Mouse (Mus musculus) lung, embryonic 16.5 days (tissue): Measurements from ENCODE around the gene Nfkbie. TPM values are rescaled to one million over a fixed set of nuclear protein-coding genes. Genes with fewer than 3 reads are reported as not detected.
A peak's percentile ranks its signal among the peaks of the same experiment; 100 is the strongest.

Experiments
- ATAC-seq: fragments of 200-750 bp; cut with Nextera tagmentation; 2 replicates; pipeline ENCODE4 v1.8.0; 2017; ENCODE audit warnings: low read depth, mild to moderate bottlenecking, moderate library complexity
- H3K27ac ChIP-seq: fragments of 300-500 bp; sonication (generic); 2 replicates; pipeline ENCODE4 v1.5.1; 2014; ENCODE audit warnings: mild to moderate bottlenecking, control low read depth, low read length
- H3K27me3 ChIP-seq: fragments of 300-500 bp; sonication (generic); 2 replicates; pipeline ENCODE4 v1.6.1; 2014; ENCODE audit warnings: low read depth, low read length, mixed read lengths; ENCODE audit not compliant: control insufficient read depth, insufficient read depth
- H3K36me3 ChIP-seq: fragments of 300-500 bp; sonication (generic); 2 replicates; pipeline ENCODE4 v1.6.1; 2014; ENCODE audit warnings: low read length; ENCODE audit not compliant: control insufficient read depth, insufficient read depth
- H3K4me1 ChIP-seq: fragments of 300-500 bp; sonication (generic); replicated peaks from 2 replicates; pipeline ENCODE4 v1.6.1; 2014; ENCODE audit warnings: low read length, mixed read lengths; ENCODE audit not compliant: control insufficient read depth, insufficient read depth
- H3K4me2 ChIP-seq: fragments of 300-500 bp; sonication (generic); 2 replicates; pipeline ENCODE4 v1.6.1; 2014; ENCODE audit warnings: low read depth, low read length, control low read depth
- H3K4me3 ChIP-seq: fragments of 300-500 bp; sonication (generic); 2 replicates; pipeline ENCODE4 v1.5.1; 2014; ENCODE audit warnings: mild to moderate bottlenecking, low read length, control low read depth
- H3K9ac ChIP-seq: fragments of 300-500 bp; sonication (generic); 2 replicates; pipeline ENCODE4 v1.6.1; 2014; ENCODE audit warnings: low read length, control low read depth
- H3K9me3 ChIP-seq: fragments of 300-500 bp; sonication (generic); 2 replicates; pipeline ENCODE4 v1.6.1; 2016; ENCODE audit warnings: low read length; ENCODE audit not compliant: control insufficient read depth
- WGBS: fragments of 180-500 bp; shearing (Covaris S2); extraction: QIAGEN DNeasy Blood & Tissue Kit; methylation state at CpG from one replicate; pipeline ENCODE4 v1.1.7; 2014; 5-methylcytosine and 5-hydroxymethylcytosine counted together
- polyA plus RNA-seq: library from polyadenylated mRNA; unstranded; fragments of >200 nt; fragmentation: Nextera tagmentation; extraction: Ambion mirVana; gene quantifications from 2 replicates; pipeline ENCODE4 v1.2.1, GENCODE M21; 2015

Gene Nfkbie
- polyA plus RNA-seq, 1 experiment from 2014 or later: 3.1 TPM

- Histone ChIP-seq H3K9me3 (no peaks in the 10 kb centered on the region), H3K4me3 (no peak overlapping the region), H3K27ac (no peak overlapping the region), H3K36me3 (no peaks in the 10 kb centered on the region), H3K4me2 (no peak overlapping the region), H3K9ac (no peak overlapping the region), H3K27me3 (peaks cover 68% of the 10 kb centered on the region), H3K4me1 (peaks cover 23% of the 10 kb centered on the region)
- 63% methylated on average over 5 of the region's 5 CpGs for WGBS
- ATAC-seq: no peak
Measured at GRCm38 (mm10) chr17:45547461-45548190, 7.9 kb upstream of the Nfkbie start.

GRCm38 (mm10) chr17:45548541-45549512 lies 6.7 kb upstream of the Nfkbie start:
- Histone ChIP-seq H3K36me3 (no peaks in the 10 kb centered on the region), H3K27ac (no peak overlapping the region), H3K27me3 (peaks cover 64% of the 10 kb centered on the region), H3K9me3 (no peaks in the 10 kb centered on the region), H3K4me1 (peaks cover 23% of the 10 kb centered on the region), H3K9ac (peak overlapping the region; percentile 63), H3K4me3 (peak overlapping the region; percentile 58), H3K4me2 (peak overlapping the region; percentile 100)
- 1% methylated on average over 62 of the region's 68 CpGs for WGBS
- peak; percentile 26 for ATAC-seq

GRCm38 (mm10) chr17:45549617-45550181 lies 5.8 kb upstream of the Nfkbie start, which contains the start of gene Tmem151b:
Tmem151b (minus strand) TSS chr17:45549677.
- H3K4me1 ChIP-seq: peaks cover 23% of the 10 kb centered on the region
- no peaks in the 10 kb centered on the region for H3K9me3 ChIP-seq
- H3K9ac ChIP-seq: peak within 1 kb of the TSS; percentile 63
- no peaks in the 10 kb centered on the region for H3K36me3 ChIP-seq
- WGBS: 0% methylated on average over 14 of the region's 29 CpGs
- H3K4me2 ChIP-seq: peak within 1 kb of the TSS; percentile 100
- H3K27me3 ChIP-seq: peaks cover 55% of the 10 kb centered on the region
- no peak within 1 kb of the TSS for H3K27ac ChIP-seq
- peak; percentile 32; the same call in 1 of the 2 replicates for ATAC-seq
- H3K4me3 ChIP-seq: peak within 1 kb of the TSS; percentile 58

- Histone ChIP-seq H3K4me2 (peak overlapping the region; percentile 100; the same call in 1 of the 2 replicates), H3K9ac (no peak overlapping the region), H3K27ac (no peak overlapping the region), H3K4me3 (no peak overlapping the region), H3K36me3 (no peaks in the 10 kb centered on the region), H3K9me3 (no peaks in the 10 kb centered on the region), H3K4me1 (peaks cover 19% of the 10 kb centered on the region), H3K27me3 (peaks cover 49% of the 10 kb centered on the region)
- WGBS: 8% methylated on average over 5 of the region's 5 CpGs
- no peak for ATAC-seq
Measured at GRCm38 (mm10) chr17:45550253-45550652, 5.2 kb upstream of the Nfkbie start.

- peaks cover 41% of the 10 kb centered on the region for H3K27me3 ChIP-seq
Measured at GRCm38 (mm10) chr17:45551249-45551796, 4.2 kb upstream of the Nfkbie start.

GRCm38 (mm10) chr17:45551816-45552451 lies 3.6 kb upstream of the Nfkbie start:
- Histone ChIP-seq H3K36me3 (no peaks in the 10 kb centered on the region), H3K27ac (no peak overlapping the region), H3K27me3 (peaks cover 39% of the 10 kb centered on the region), H3K9me3 (no peaks in the 10 kb centered on the region), H3K9ac (no peak overlapping the region), H3K4me3 (no peak overlapping the region), H3K4me1 (peaks cover 19% of the 10 kb centered on the region), H3K4me2 (no peak overlapping the region)
- 6% methylated on average over 8 of the region's 8 CpGs for WGBS
- ATAC-seq: no peak

More at GRCm38 (mm10) chr17:45551249-45551796, 4.2 kb upstream of the Nfkbie start:
- Histone ChIP-seq H3K4me3 (no peak overlapping the region), H3K4me1 (peaks cover 19% of the 10 kb centered on the region), H3K9me3 (no peaks in the 10 kb centered on the region), H3K27ac (no peak overlapping the region), H3K4me2 (no peak overlapping the region), H3K36me3 (no peaks in the 10 kb centered on the region), H3K9ac (no peak overlapping the region)
- 53% methylated on average over 7 of the region's 7 CpGs for WGBS
- ATAC-seq: no peak

GRCm38 (mm10) chr17:45553065-45553464 lies 2.4 kb upstream of the Nfkbie start:
- H3K9ac ChIP-seq: no peak overlapping the region
- WGBS: 83% methylated on average over 3 of the region's 3 CpGs
- H3K36me3 ChIP-seq: no peaks in the 10 kb centered on the region
- ATAC-seq: no peak
- H3K4me3 ChIP-seq: no peak overlapping the region
- no peak overlapping the region for H3K27ac ChIP-seq
- peaks cover 19% of the 10 kb centered on the region for H3K4me1 ChIP-seq
- H3K27me3 ChIP-seq: peaks cover 34% of the 10 kb centered on the region
- no peaks in the 10 kb centered on the region for H3K9me3 ChIP-seq
- no peak overlapping the region for H3K4me2 ChIP-seq

GRCm38 (mm10) chr17:45554420-45554819 lies 1.1 kb upstream of the Nfkbie start:
- WGBS: 43% methylated on average over 1 of the region's 1 CpGs

More at GRCm38 (mm10) chr17:45554420-45554819, 1.1 kb upstream of the Nfkbie start:
- no peak overlapping the region for H3K4me3 ChIP-seq
- no peak for ATAC-seq
- H3K9ac ChIP-seq: no peak overlapping the region
- H3K4me2 ChIP-seq: no peak overlapping the region
- no peaks in the 10 kb centered on the region for H3K9me3 ChIP-seq
- peaks cover 16% of the 10 kb centered on the region for H3K4me1 ChIP-seq
- H3K27ac ChIP-seq: no peak overlapping the region
- H3K36me3 ChIP-seq: no peaks in the 10 kb centered on the region
- peaks cover 24% of the 10 kb centered on the region for H3K27me3 ChIP-seq
